Mouse (Mus musculus): Measurements from ENCODE around the gene Fam217a. TPM values are rescaled to one million over a fixed set of nuclear protein-coding genes. Genes with fewer than 3 reads are reported as not detected.

Gene Fam217a
- total and polyA plus RNA-seq, 2 experiments: not detected

Other genes starting within 250 kb of the Fam217a start
- 0.47 TPM in 1 of 2 replicates, not detected in the other for gene Fam50b, start 189.5 kb downstream of the Fam217a start, total RNA-seq (2014; rRNA removed)
- gene Fam50b, start 189.5 kb downstream of the Fam217a start, polyA plus RNA-seq (2012; rRNA removed): 0.45 and 0.59 TPM in 2 replicates
- gene Prpf4b, start 49.0 kb downstream of the Fam217a start, total RNA-seq (2014; rRNA removed): 28.1 and 28.6 TPM in 2 replicates
- 6.0 and 9.0 TPM in 2 replicates for gene Prpf4b, start 49.0 kb downstream of the Fam217a start, polyA plus RNA-seq (2012; rRNA removed)
- gene 4933417A18Rik, start 99 bp upstream of the Fam217a start, total RNA-seq (2014; rRNA removed): not detected in 2 replicates
- gene 4933417A18Rik, start 99 bp upstream of the Fam217a start, polyA plus RNA-seq (2012; rRNA removed): not detected in 2 replicates
- 2.1 and 7.0 TPM in 2 replicates for gene Eci3, start 39.5 kb upstream of the Fam217a start, total RNA-seq (2014; rRNA removed)
- gene Eci3, start 39.5 kb upstream of the Fam217a start, polyA plus RNA-seq (2012; rRNA removed): 2.2 and 4.6 TPM in 2 replicates
- 253 and 359 TPM in 2 replicates for gene Eci2, start 102.8 kb upstream of the Fam217a start, total RNA-seq (2014; rRNA removed)
- 125 and 130 TPM in 2 replicates for gene Eci2, start 102.8 kb upstream of the Fam217a start, polyA plus RNA-seq (2012; rRNA removed)

Data from liver, adult 2 months (tissue).